Mouse (Mus musculus): ENCODE data around the gene Plekhg2. TPM values are rescaled to one million over a fixed set of nuclear protein-coding genes. Genes with fewer than 3 reads are reported as not detected.
"Not testable (repeated sequence)": the region's sequence is repeated elsewhere in the genome, so short reads cannot be mapped to it uniquely, and the experiment has no call there.

The Plekhg2 gene
- 100 to 1,000 TPM in 1 of 3 experiments, 10 to 100 TPM in 2; 48.5 to 102 (median 74.0) TPM for polyA plus RNA-seq (2017; shearing (Covaris generic))

GRCm38 (mm10) chr7:28372251-28373108 is at the start of gene Plekhg2:
Gene Plekhg2, minus strand, starts transcription at chr7:28372599.
- ATAC-seq: peak; percentile 63

GRCm38 (mm10) chr7:28419416-28419815 is 47.0 kb upstream of the Plekhg2 start:
- ATAC-seq: no peak

- ATAC-seq: no peak
Observed at GRCm38 (mm10) chr7:28418096-28418670, 45.8 kb upstream of the Plekhg2 start.

GRCm38 (mm10) chr7:28417368-28417767 is 45.0 kb upstream of the Plekhg2 start:
- no peak for ATAC-seq

- ATAC-seq: no peak
Observed at GRCm38 (mm10) chr7:28412826-28413225, 40.4 kb upstream of the Plekhg2 start.

GRCm38 (mm10) chr7:28410841-28411475 is 38.6 kb upstream of the Plekhg2 start:
- ATAC-seq: no peak

GRCm38 (mm10) chr7:28401942-28402341 is 29.5 kb upstream of the Plekhg2 start:
- ATAC-seq: no peak

GRCm38 (mm10) chr7:28401030-28401429 is 28.6 kb upstream of the Plekhg2 start:
- ATAC-seq: no peak

- no peak for ATAC-seq
Observed at GRCm38 (mm10) chr7:28398696-28399340, 26.4 kb upstream of the Plekhg2 start.

GRCm38 (mm10) chr7:28398000-28398399 is 25.6 kb upstream of the Plekhg2 start:
- no peak for ATAC-seq

- no peak for ATAC-seq
Observed at GRCm38 (mm10) chr7:28395425-28395824, 23.0 kb upstream of the Plekhg2 start.

- ATAC-seq: peak; percentile 2
Observed at GRCm38 (mm10) chr7:28393272-28393951, 21.0 kb upstream of the Plekhg2 start.

GRCm38 (mm10) chr7:28392429-28393271 is 20.3 kb upstream of the Plekhg2 start, which contains the start of the genes Med29 and Paf1:
Gene Med29, minus strand, starts transcription at chr7:28392708.
Gene Paf1, plus strand, starts transcription at chr7:28392951.
- ATAC-seq: peak; percentile 98

- no peak for ATAC-seq
Observed at GRCm38 (mm10) chr7:28390331-28390730, 17.9 kb upstream of the Plekhg2 start.

- not testable (repeated sequence) for ATAC-seq
Observed at GRCm38 (mm10) chr7:28387384-28387783, 15.0 kb upstream of the Plekhg2 start.

- not testable (repeated sequence) for ATAC-seq
Observed at GRCm38 (mm10) chr7:28386877-28387276, 14.5 kb upstream of the Plekhg2 start.

- ATAC-seq: no peak
Observed at GRCm38 (mm10) chr7:28386462-28386861, 14.1 kb upstream of the Plekhg2 start.

- no peak for ATAC-seq
Observed at GRCm38 (mm10) chr7:28386007-28386406, 13.6 kb upstream of the Plekhg2 start.

GRCm38 (mm10) chr7:28385196-28385595 is 12.8 kb upstream of the Plekhg2 start:
- ATAC-seq: no peak

GRCm38 (mm10) chr7:28384162-28384561 is 11.8 kb upstream of the Plekhg2 start:
- no peak for ATAC-seq

- no peak for ATAC-seq
Observed at GRCm38 (mm10) chr7:28383606-28384005, 11.2 kb upstream of the Plekhg2 start.
